In genomic region chr11:48789973-48790823, GRCm38 (mm10) we compare ENCODE assay signal across 8 mouse cellular contexts. TPM values are rescaled to one million over a fixed set of nuclear protein-coding genes. Genes with fewer than 3 reads are reported as not detected.
DNase-seq lines count a peak whose midpoint lies in the region; ATAC-seq and TF ChIP-seq lines count a peak whose summit lies in the region.

No protein-coding gene starts in this region.

- H3K27me3 ChIP-seq in E14TG2a.4 (ENCODE audit: insufficient read depth, low read length) = no peaks in the 10 kb centered on the region
- no peaks in the 10 kb centered on the region for H3K27me3 ChIP-seq in forebrain, embryonic 13.5 days

- DNase-seq in heart, postnatal 10 days = peak; percentile 89 to 93
- DNase-seq in layer of hippocampus, adult 11-12 months (ENCODE audit: low spot score) = peak; percentile 91
- DNase-seq in lung, adult 18-20 months = peak; percentile 81 to 85
- DNase-seq in thymus, adult 18-20 months = peak; percentile 51 to 62

- H3K27ac ChIP-seq in forebrain, embryonic 13.5 days = no peak overlapping the region

- peak overlapping the region; percentile 55 for H3K4me3 ChIP-seq in E14TG2a.4 (replicated peaks; ENCODE audit: low read length)
- peak overlapping the region; percentile 25; the same call in 1 of the 2 replicates for H3K4me3 ChIP-seq in forebrain, embryonic 13.5 days

- TF ChIP-seq CTCF in E14TG2a.4 (conservative IDR thresholded peaks at IDR 0.05; ENCODE audit: low read length) = peak; percentile 75

- peaks cover 6% of the 10 kb centered on the region; the same call in 1 of the 2 replicates for H3K9me3 ChIP-seq in E14TG2a.4 (ENCODE audit: low read length)
- no peaks in the 10 kb centered on the region; the same call in 1 of the 2 replicates for H3K9me3 ChIP-seq in forebrain, embryonic 13.5 days (replicated peaks)

- peaks cover 23% of the 10 kb centered on the region for H3K36me3 ChIP-seq in E14TG2a.4 (ENCODE audit: insufficient read depth, low read length)
- H3K36me3 ChIP-seq in forebrain, embryonic 13.5 days (ENCODE audit: poor library complexity, severe bottlenecking) = no peaks in the 10 kb centered on the region

- peak; percentile 80; the same call in 1 of the 2 replicates for ATAC-seq in cerebellum, adult (ENCODE audit: insufficient number of reproducible peaks, low FRiP score, low TSS enrichment)
- peak; percentile 62 for ATAC-seq in forebrain, embryonic 13.5 days
- peak; percentile 69 for ATAC-seq in neutrophil, adult 5-6 weeks (ENCODE audit: extremely low read depth, insufficient number of reproducible peaks, low FRiP score, poor library complexity, severe bottlenecking)

- H3K4me2 ChIP-seq in forebrain, embryonic 13.5 days = peak overlapping the region; percentile 54

- peak overlapping the region; percentile 37; the same call in 1 of the 2 replicates for H3K9ac ChIP-seq in forebrain, embryonic 13.5 days

- H3K4me1 ChIP-seq in E14TG2a.4 (replicated peaks; ENCODE audit: low read depth, low read length) = peaks cover 44% of the 10 kb centered on the region
- H3K4me1 ChIP-seq in forebrain, embryonic 13.5 days = 0 out of 2 replicates have a peak, but pooled peaks cover 3% of the 10 kb centered on the region

- 15% methylated on average over 20 of the region's 20 CpGs for WGBS in forebrain, embryonic 13.5 days

- intact Hi-C loops in heart, postnatal 10 days (cut with DNase I) = loop anchor here (1.0 to 2.0 kb wide), 2 partner anchors 68 to 313 kb away; no protein-coding TSS in a partner anchor

RNA-seq across cellular contexts. Expression of gene Rack1, which starts 9.9 kb away (rescaled TPM):
- polyA plus RNA-seq in forebrain, embryonic 13.5 days (2015; fragmentation: Nextera tagmentation; extraction: Ambion mirVana) = 585 and 587 TPM in 2 replicates
- 100 to 1,000 TPM; 530 to 563 TPM for total RNA-seq in heart, postnatal 10 days (2021)
- 756 and 779 TPM in 2 replicates for total RNA-seq in neutrophil, adult 5-6 weeks (2017)

RNA-seq across cellular contexts. Expression of gene Trim41, which starts 27.0 kb away (rescaled TPM):
- polyA plus RNA-seq in forebrain, embryonic 13.5 days (2015; fragmentation: Nextera tagmentation; extraction: Ambion mirVana) = 6.0 and 7.4 TPM in 2 replicates
- 10 to 100 TPM; 27.9 to 30.1 TPM for total RNA-seq in heart, postnatal 10 days (2021)
- 90.7 and 108 TPM in 2 replicates for total RNA-seq in neutrophil, adult 5-6 weeks (2017)

RNA-seq across cellular contexts. Expression of gene Trim7, which starts 35.7 kb away (rescaled TPM):
- 0.71 and 0.80 TPM in 2 replicates for polyA plus RNA-seq in forebrain, embryonic 13.5 days (2015; fragmentation: Nextera tagmentation; extraction: Ambion mirVana)
- 10 to 100 TPM; 10.1 to 12.8 TPM for total RNA-seq in heart, postnatal 10 days (2021)
- 167 and 205 TPM in 2 replicates for total RNA-seq in neutrophil, adult 5-6 weeks (2017)

RNA-seq across cellular contexts. Expression of gene Gm12184, which starts 36.3 kb away (rescaled TPM):
- 4.2 and 5.2 TPM in 2 replicates for polyA plus RNA-seq in forebrain, embryonic 13.5 days (2015; fragmentation: Nextera tagmentation; extraction: Ambion mirVana)
- total RNA-seq in heart, postnatal 10 days (2021) = 1 to 10 TPM; 2.9 to 5.0 TPM
- 4.2 and 8.0 TPM in 2 replicates for total RNA-seq in neutrophil, adult 5-6 weeks (2017)

Comparison
In these comparisons a context has a peak if more than half of its experiments do, and no peak if none do; other contexts are left out.
1. RNA of gene Trim7, which starts 35.7 kb away (total RNA-seq): 167 to 205 TPM in neutrophil, adult 5-6 weeks; 10.1 to 12.8 TPM in heart, postnatal 10 days; every median in the first group is over 10 times any median in the second.
2. Peak in every context shown above with its lines, with median percentiles within 50 percentile points of each other: ATAC-seq and DNase-seq.